Mouse (Mus musculus): ENCODE data around the gene Kctd10. TPM values are rescaled to one million over a fixed set of nuclear protein-coding genes. Genes with fewer than 3 reads are reported as not detected.

Gene Kctd10
- polyA plus RNA-seq (2014; fragmentation: Nextera tagmentation; extraction: Ambion mirVana): 58.7 and 82.4 TPM in 2 replicates

GRCm38 (mm10) chr5:114380209-114381012, at the start of gene Kctd10, which contains the start of gene Ube3b:
Gene Kctd10, minus strand, starts transcription at chr5:114380508.
Gene Ube3b, plus strand, starts transcription at chr5:114380607.
- under 1% methylated on average over 74 of the region's 74 CpGs for WGBS
- peak within 1 kb of the TSS; percentile 62 for H3K4me3 ChIP-seq (replicated peaks; ENCODE audit: low read depth, low read length)
- ATAC-seq (ENCODE audit: low FRiP score, low TSS enrichment): peak; percentile 94

GRCm38 (mm10) chr5:114429781-114430180, 49.5 kb upstream of the Kctd10 start:
- Histone ChIP-seq H3K4me1 (ENCODE audit: control insufficient read depth, insufficient read depth, low read length) (no peaks in the 10 kb centered on the region), H3K27me3 (ENCODE audit: control insufficient read depth, insufficient read depth, low read length) (no peaks in the 10 kb centered on the region), H3K9me3 (ENCODE audit: control insufficient read depth, low read length) (no peaks in the 10 kb centered on the region), H3K9ac (replicated peaks; ENCODE audit: low read length) (no peak overlapping the region), H3K27ac (replicated peaks; ENCODE audit: low read depth, low read length) (no peak overlapping the region), H3K4me2 (ENCODE audit: low read length) (no peak overlapping the region), H3K36me3 (ENCODE audit: control insufficient read depth, insufficient read depth, low read length) (peaks cover 6% of the 10 kb centered on the region), H3K4me3 (replicated peaks; ENCODE audit: low read depth, low read length) (no peak overlapping the region)
- ATAC-seq (ENCODE audit: low FRiP score, low TSS enrichment): no peak
- WGBS: 85% methylated on average over 7 of the region's 7 CpGs
- DNase-seq: no peak

More at GRCm38 (mm10) chr5:114380209-114381012, at the start of gene Kctd10, which contains the start of gene Ube3b:
- H3K9ac ChIP-seq (replicated peaks; ENCODE audit: low read length): peak within 1 kb of the TSS; percentile 84
- peaks cover 22% of the 10 kb centered on the region for H3K4me1 ChIP-seq (ENCODE audit: control insufficient read depth, insufficient read depth, low read length)
- peak; percentile 95 for DNase-seq
- H3K9me3 ChIP-seq (ENCODE audit: control insufficient read depth, low read length): no peaks in the 10 kb centered on the region
- peak within 1 kb of the TSS; percentile 90 for H3K4me2 ChIP-seq (ENCODE audit: low read length)
- peaks cover 20% of the 10 kb centered on the region for H3K36me3 ChIP-seq (ENCODE audit: control insufficient read depth, insufficient read depth, low read length)
- H3K27ac ChIP-seq (replicated peaks; ENCODE audit: low read depth, low read length): peak within 1 kb of the TSS; percentile 89
- H3K27me3 ChIP-seq (ENCODE audit: control insufficient read depth, insufficient read depth, low read length): no peaks in the 10 kb centered on the region

DNA sequence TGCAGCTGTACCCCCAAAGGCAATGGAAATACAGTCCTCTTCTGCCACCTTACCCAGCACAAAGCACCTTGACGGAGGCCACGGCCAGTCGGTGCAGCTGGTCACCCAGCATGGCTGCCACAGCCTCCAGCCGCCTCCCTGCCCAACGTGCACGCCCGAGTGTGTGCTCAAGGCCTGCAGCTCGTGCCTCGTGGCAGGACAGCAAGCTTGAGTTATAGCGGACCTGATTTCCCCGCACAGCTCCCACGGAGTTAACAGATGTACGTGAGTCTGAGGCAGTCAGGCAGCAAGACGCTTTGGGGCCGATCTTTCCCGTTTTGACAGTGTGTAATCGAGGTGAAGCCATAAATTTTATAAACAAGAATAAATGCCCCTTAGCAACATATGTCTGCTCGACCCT, 48.3 kb upstream of the Kctd10 start:
- 82% methylated on average over 18 of the region's 18 CpGs for WGBS
- Histone ChIP-seq H3K9ac (replicated peaks; ENCODE audit: low read length) (no peak overlapping the region), H3K4me3 (replicated peaks; ENCODE audit: low read depth, low read length) (no peak overlapping the region), H3K27ac (replicated peaks; ENCODE audit: low read depth, low read length) (no peak overlapping the region), H3K9me3 (ENCODE audit: control insufficient read depth, low read length) (no peaks in the 10 kb centered on the region), H3K27me3 (ENCODE audit: control insufficient read depth, insufficient read depth, low read length) (no peaks in the 10 kb centered on the region), H3K36me3 (ENCODE audit: control insufficient read depth, insufficient read depth, low read length) (no peaks in the 10 kb centered on the region), H3K4me1 (ENCODE audit: control insufficient read depth, insufficient read depth, low read length) (no peaks in the 10 kb centered on the region), H3K4me2 (ENCODE audit: low read length) (no peak overlapping the region)
- no peak for ATAC-seq (ENCODE audit: low FRiP score, low TSS enrichment)
- DNase-seq: no peak

DNA sequence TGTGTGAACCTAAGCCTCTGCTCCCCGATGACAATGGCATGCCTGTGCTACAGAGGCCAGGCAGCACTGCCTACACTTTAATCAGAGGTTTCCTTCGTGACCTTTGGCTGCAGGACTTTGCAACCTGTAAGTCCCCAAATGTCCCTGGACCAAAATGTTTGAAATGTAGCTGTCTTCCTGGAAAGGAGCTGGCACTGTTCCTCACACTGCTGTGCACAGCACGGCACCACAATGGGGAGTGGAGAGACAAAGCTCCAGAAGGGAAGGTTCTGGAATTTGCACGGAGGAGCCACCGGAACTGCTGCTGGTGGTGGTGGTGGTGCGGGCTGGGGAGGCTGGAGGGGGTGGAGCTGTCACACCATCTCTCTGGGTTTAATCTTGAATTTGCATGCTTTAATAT, 46.4 kb upstream of the Kctd10 start:
- DNase-seq (no peak), ATAC-seq (ENCODE audit: low FRiP score, low TSS enrichment) (no peak)
- H3K4me3 ChIP-seq (replicated peaks; ENCODE audit: low read depth, low read length): no peak overlapping the region
- H3K4me2 ChIP-seq (ENCODE audit: low read length): no peak overlapping the region
- H3K27me3 ChIP-seq (ENCODE audit: control insufficient read depth, insufficient read depth, low read length): no peaks in the 10 kb centered on the region
- 75% methylated on average over 6 of the region's 6 CpGs for WGBS
- H3K9ac ChIP-seq (replicated peaks; ENCODE audit: low read length): no peak overlapping the region
- no peaks in the 10 kb centered on the region for H3K4me1 ChIP-seq (ENCODE audit: control insufficient read depth, insufficient read depth, low read length)
- 0 out of 2 replicates have a peak, but pooled peaks cover under 1% of the 10 kb centered on the region for H3K36me3 ChIP-seq (ENCODE audit: control insufficient read depth, insufficient read depth, low read length)
- H3K27ac ChIP-seq (replicated peaks; ENCODE audit: low read depth, low read length): 0 out of 2 replicates have a peak overlapping the region, but pooled peaks have one; percentile 45
- H3K9me3 ChIP-seq (ENCODE audit: control insufficient read depth, low read length): no peaks in the 10 kb centered on the region

DNA sequence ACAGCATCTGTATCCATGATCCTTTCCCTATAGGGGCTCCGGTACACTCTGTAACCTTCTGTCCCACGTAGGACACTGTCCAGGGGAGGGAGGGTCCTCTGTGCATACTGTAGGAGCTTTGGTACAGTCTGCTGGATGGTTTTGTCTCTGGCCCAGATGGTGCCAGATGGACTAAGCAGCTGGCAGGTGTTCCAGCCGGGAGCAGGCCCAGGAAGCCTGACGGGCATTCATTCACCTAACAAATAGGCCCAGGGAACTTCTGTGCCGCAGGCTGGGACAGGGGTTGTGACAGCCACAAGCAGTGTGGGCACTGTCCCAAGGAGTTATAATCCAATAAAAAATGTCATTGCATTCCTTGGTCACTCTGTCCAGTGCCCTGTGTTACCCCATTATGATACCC, 43.7 kb upstream of the Kctd10 start:
- peaks cover 28% of the 10 kb centered on the region for H3K36me3 ChIP-seq (ENCODE audit: control insufficient read depth, insufficient read depth, low read length)
- DNase-seq (no peak), ATAC-seq (ENCODE audit: low FRiP score, low TSS enrichment) (no peak)
- H3K4me2 ChIP-seq (ENCODE audit: low read length): no peak overlapping the region
- no peaks in the 10 kb centered on the region for H3K4me1 ChIP-seq (ENCODE audit: control insufficient read depth, insufficient read depth, low read length)
- H3K27me3 ChIP-seq (ENCODE audit: control insufficient read depth, insufficient read depth, low read length): no peaks in the 10 kb centered on the region
- no peak overlapping the region for H3K9ac ChIP-seq (replicated peaks; ENCODE audit: low read length)
- 71% methylated on average over 5 of the region's 5 CpGs for WGBS
- H3K9me3 ChIP-seq (ENCODE audit: control insufficient read depth, low read length): no peaks in the 10 kb centered on the region
- no peak overlapping the region for H3K27ac ChIP-seq (replicated peaks; ENCODE audit: low read depth, low read length)
- no peak overlapping the region for H3K4me3 ChIP-seq (replicated peaks; ENCODE audit: low read depth, low read length)

DNA sequence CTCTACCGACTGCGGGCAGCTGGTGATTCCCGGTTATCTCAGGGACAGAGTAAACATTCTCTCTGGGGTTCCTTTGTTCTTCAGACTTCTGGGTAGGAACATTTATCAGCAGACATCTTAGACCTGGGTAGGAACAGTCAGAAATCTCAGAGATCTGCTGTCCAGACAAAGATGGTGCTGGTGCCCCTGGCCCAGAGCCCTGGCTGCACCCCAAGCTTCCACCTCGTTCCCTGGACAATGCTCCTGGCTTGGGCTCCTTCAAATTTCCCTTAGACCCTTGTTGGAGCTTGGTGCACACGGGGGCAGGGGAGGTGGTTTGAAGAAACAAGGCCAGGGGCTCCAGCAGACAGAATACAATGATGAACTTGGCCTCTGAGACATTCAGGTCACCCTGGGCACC, 42.3 kb upstream of the Kctd10 start:
- Histone ChIP-seq H3K9ac (replicated peaks; ENCODE audit: low read length) (no peak overlapping the region), H3K27me3 (ENCODE audit: control insufficient read depth, insufficient read depth, low read length) (no peaks in the 10 kb centered on the region), H3K4me3 (replicated peaks; ENCODE audit: low read depth, low read length) (no peak overlapping the region), H3K27ac (replicated peaks; ENCODE audit: low read depth, low read length) (no peak overlapping the region), H3K36me3 (ENCODE audit: control insufficient read depth, insufficient read depth, low read length) (peaks cover 42% of the 10 kb centered on the region), H3K9me3 (ENCODE audit: control insufficient read depth, low read length) (no peaks in the 10 kb centered on the region), H3K4me1 (ENCODE audit: control insufficient read depth, insufficient read depth, low read length) (no peaks in the 10 kb centered on the region), H3K4me2 (ENCODE audit: low read length) (no peak overlapping the region)
- DNase-seq (no peak), ATAC-seq (ENCODE audit: low FRiP score, low TSS enrichment) (no peak)
- WGBS: 55% methylated on average over 5 of the region's 5 CpGs

DNA sequence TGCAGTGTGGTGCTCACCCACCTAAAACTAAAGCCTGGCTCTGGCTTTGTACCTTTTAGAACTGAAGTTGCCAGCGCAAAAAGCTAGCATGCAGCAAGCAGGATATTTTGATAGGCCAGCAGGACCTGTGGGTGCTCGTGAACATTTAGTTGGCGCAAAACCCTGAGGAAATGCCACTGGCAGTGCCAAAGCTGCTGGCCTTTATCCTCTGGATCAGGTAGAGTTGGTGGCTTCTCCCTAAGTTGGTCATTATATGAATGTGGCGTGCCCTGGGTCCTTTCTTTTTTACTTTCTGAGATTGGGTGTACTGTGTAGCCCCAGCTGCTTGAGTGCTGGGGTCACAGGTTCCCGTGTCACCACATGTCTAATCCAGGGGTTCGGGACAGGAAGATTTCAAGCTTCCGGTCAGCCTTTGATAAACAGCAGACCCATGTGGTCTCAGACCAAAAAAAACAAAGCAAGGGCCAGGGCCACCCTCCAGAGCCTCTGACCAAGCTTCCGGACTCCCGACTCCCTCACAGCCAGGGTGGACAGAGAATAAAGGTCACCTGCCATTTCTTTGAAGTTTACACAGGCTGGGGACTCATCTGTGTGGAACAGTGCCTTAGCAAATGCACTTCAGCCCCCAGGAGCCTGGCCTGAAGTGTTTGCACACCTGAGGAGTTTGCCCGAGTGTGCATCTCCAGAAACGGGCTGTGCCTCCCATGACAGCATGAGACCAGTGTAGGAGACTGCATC, 41.4 kb upstream of the Kctd10 start:
- Histone ChIP-seq H3K4me2 (ENCODE audit: low read length) (no peak overlapping the region), H3K36me3 (ENCODE audit: control insufficient read depth, insufficient read depth, low read length) (peaks cover 50% of the 10 kb centered on the region), H3K4me3 (replicated peaks; ENCODE audit: low read depth, low read length) (no peak overlapping the region), H3K4me1 (ENCODE audit: control insufficient read depth, insufficient read depth, low read length) (no peaks in the 10 kb centered on the region), H3K27me3 (ENCODE audit: control insufficient read depth, insufficient read depth, low read length) (no peaks in the 10 kb centered on the region), H3K27ac (replicated peaks; ENCODE audit: low read depth, low read length) (no peak overlapping the region), H3K9ac (replicated peaks; ENCODE audit: low read length) (no peak overlapping the region), H3K9me3 (ENCODE audit: control insufficient read depth, low read length) (no peaks in the 10 kb centered on the region)
- ATAC-seq (ENCODE audit: low FRiP score, low TSS enrichment) (no peak), DNase-seq (no peak)
- 87% methylated on average over 11 of the region's 11 CpGs for WGBS

GRCm38 (mm10) chr5:114418541-114418940, 38.2 kb upstream of the Kctd10 start:
- no peak for ATAC-seq (ENCODE audit: low FRiP score, low TSS enrichment)
- Histone ChIP-seq H3K9me3 (ENCODE audit: control insufficient read depth, low read length) (no peaks in the 10 kb centered on the region), H3K4me2 (ENCODE audit: low read length) (no peak overlapping the region), H3K36me3 (ENCODE audit: control insufficient read depth, insufficient read depth, low read length) (peaks cover 82% of the 10 kb centered on the region), H3K9ac (replicated peaks; ENCODE audit: low read length) (no peak overlapping the region), H3K4me1 (ENCODE audit: control insufficient read depth, insufficient read depth, low read length) (no peaks in the 10 kb centered on the region), H3K4me3 (replicated peaks; ENCODE audit: low read depth, low read length) (no peak overlapping the region), H3K27me3 (ENCODE audit: control insufficient read depth, insufficient read depth, low read length) (no peaks in the 10 kb centered on the region), H3K27ac (replicated peaks; ENCODE audit: low read depth, low read length) (no peak overlapping the region)
- peak; percentile 56 for DNase-seq
- 87% methylated on average over 8 of the region's 8 CpGs for WGBS
